Mouse (Mus musculus): ENCODE measurements around the gene Rbm26.

The Rbm26 gene

GRCm38 (mm10) chr14:105177238-105177693, at the start of gene Rbm26:
Rbm26 (minus strand) TSS chr14:105177327.
- peak; percentile 96 for DNase-seq (ENCODE audit: low spot score in 2 of 2)

- no peak for DNase-seq (ENCODE audit: low spot score in 2 of 2)
Observed at GRCm38 (mm10) chr14:105225790-105226189, 48.7 kb upstream of the Rbm26 start.

DNA sequence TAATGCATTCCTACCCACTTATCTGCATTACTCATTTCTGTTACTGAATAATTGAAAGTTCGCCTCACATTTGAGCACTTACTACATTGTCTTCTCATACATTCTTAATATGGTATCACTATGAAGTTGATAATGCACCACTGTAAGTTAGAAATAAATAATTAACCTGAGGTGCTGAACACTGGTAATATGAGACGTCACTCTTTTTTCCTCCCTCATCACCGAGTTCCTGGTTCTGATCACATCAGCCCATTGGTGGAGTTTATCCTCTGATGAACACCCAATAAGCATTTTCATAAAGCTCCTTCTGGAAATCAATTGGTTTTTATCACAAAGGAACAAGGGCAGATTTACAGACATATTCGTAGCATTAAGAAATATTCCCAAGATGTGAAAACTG, 45.1 kb upstream of the Rbm26 start:
- no peak for DNase-seq (ENCODE audit: low spot score in 2 of 2)

DNA sequence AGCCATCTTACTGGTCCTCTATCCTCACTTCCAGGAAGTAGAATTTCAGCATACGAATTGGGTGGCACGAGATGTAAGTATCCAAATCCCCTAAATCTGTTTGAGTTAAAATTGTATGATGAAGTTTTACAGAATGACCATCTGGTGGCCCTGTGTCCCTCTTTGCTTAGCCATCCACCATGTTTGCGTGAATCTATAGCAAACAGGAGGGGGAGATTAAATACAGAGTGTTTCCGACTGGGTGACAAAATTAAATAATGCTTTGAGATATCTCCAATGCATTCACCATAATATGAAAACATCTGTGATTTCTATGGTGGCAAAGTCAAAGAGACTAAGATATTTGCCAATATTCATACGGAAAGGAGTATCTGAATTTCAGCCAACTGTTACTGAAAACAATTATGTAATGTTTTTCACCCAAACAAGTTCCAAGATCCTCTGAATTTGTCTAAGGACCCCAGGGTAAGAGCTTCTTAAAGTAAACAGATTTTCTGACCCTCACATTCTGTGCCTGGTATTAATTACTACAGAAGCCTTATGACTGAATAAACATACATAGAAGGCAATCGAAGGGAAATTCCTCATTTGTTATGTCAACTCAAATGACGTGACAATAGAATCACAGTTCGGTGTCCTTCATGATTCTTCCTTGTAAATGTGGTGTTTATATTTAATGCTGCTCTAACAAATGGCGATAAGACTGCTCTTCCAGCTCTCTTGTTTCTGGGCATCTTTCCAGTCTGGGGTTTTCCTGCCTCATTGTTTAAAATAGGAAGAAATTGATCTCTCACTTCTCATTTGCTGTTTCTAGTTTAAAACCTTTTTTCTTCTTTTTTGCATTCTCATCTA, 42.6 kb upstream of the Rbm26 start:
- no peak for DNase-seq (ENCODE audit: low spot score in 2 of 2)

DNA sequence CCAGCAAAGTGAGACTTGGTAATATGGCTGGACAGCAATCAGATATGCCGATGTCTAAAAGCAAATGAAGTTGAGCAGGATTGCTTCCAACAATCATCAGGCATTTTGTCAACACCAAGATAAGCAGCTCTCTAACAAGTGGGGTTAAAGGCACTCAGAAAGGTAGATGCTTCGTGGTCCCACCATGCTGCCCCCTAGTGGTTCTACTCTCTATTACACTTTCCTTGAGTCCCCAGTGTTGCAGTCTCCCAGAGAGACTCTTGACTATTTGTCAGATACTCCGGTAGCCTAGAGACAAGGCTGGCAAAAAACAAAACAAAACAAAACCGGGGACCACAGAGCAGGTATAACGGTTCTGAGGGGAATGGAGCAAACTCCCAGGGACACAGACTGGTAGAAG, 21.3 kb upstream of the Rbm26 start:
- DNase-seq (ENCODE audit: low spot score in 2 of 2), result peak in 1 of 2 experiments; percentile 34

- no peak for DNase-seq (ENCODE audit: low spot score in 2 of 2)
Observed at GRCm38 (mm10) chr14:105194682-105195081, 17.6 kb upstream of the Rbm26 start.

DNA sequence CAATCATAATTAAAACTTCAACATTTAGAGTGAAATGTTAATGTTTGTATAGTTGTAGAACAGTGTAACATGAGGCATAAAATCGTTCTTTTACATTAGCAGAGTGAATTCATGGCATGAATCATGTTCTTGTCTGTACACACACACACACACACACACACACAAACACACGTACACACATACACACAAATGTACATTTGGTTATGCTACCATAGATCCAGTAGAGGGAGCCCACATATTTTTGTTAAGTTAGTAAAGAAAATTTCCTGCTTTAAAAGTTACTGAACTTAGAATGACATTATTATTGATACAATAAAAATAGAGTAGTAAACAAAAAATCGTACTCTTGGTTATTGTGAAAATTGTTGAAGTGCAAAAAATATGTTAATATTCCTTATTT, 7.7 kb upstream of the Rbm26 start:
- DNase-seq (ENCODE audit: low spot score in 2 of 2), result no peak

- DNase-seq (ENCODE audit: low spot score in 2 of 2), result no peak
Observed at GRCm38 (mm10) chr14:105182786-105183185, 5.7 kb upstream of the Rbm26 start.

DNA sequence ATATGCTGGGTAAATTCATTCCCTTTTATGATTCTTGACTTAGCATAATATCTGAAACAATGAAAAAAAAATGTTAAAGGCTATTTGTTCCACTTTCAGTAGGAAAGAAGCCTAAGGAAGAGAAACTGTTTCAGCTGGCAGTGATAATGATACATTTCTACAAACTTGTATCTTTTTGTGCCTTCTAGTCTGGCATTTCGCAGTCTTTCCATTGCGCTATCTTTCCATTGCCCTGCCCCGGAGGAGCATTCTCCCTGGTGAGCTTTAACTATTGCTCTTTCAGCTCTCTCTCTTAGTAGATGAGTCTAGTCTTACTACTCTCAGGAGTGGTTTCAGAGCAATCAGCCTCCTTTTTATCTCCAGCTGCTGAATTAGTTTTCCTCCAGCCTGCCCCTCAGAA, 2.6 kb upstream of the Rbm26 start:
- DNase-seq (ENCODE audit: low spot score in 2 of 2), result no peak

GRCm38 (mm10) chr14:105178996-105179395, 1.9 kb upstream of the Rbm26 start:
- no peak for DNase-seq (ENCODE audit: low spot score in 2 of 2)

GRCm38 (mm10) chr14:105176381-105177168, 552 bp downstream of the Rbm26 start:
- peak in 1 of 2 experiments; percentile 62 for DNase-seq (ENCODE audit: low spot score in 2 of 2)

DNA sequence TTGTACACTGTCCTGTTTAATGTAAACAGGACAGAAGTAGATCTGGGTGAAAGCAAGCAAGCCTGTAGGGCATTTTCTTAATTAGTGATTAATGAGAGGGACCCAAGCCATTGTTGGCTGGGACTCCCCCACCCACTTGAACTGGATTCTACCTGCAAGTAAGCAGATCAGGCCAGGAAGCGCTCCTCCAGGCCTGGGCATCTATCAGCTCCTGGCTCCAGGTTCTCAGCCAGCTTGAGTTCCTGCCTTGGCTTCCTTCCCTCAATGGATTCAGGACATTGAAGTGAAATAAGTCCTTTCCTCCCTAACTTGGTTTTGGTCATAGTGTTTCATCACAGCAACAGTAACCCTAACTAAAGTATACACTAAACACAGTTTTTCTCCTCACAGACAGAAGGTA, 9.9 kb downstream of the Rbm26 start:
- DNase-seq (ENCODE audit: low spot score in 2 of 2), result no peak

DNA sequence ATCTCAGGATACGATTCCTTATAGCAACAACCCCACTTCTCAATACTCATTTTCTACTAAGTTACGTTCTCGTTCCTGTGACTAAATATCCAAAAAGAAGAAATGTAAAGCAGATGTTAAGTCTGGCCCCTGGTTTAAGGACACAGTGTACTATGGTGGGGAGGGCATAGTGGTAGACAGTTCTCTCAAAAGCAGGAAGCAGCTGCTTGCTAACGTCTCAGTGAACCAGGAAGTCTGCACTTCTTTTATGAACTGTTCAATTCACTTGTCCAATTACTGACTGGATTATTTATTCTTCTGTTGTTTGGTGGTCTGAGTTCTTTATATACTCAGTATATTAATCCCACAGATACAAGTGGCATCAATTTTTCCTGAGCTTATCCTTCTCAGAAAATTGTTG, 12.3 kb downstream of the Rbm26 start:
- DNase-seq (ENCODE audit: low spot score in 2 of 2), result no peak

- no peak for DNase-seq (ENCODE audit: low spot score in 2 of 2)
Observed at GRCm38 (mm10) chr14:105161334-105161733, 15.8 kb downstream of the Rbm26 start.

DNA sequence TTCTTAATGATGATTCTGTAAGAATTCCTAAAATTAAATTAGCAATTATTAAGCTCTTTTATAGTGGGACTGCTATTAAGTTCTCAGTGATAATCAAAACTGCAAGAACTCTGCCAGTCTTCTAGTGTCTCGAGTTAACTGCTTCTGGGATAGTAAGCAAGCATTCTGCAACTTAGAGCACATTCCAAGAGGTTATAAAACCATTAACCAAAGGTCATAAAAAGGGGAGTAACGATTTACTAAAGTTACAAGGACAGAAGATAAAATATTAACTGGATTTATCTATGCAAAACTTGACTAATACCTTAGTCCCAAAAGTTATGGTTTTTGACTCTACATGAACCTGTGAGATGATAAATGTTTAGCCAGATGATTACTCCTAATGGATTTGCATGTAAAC, 18.6 kb downstream of the Rbm26 start:
- no peak for DNase-seq (ENCODE audit: low spot score in 2 of 2)

- no peak for DNase-seq (ENCODE audit: low spot score in 2 of 2)
Observed at GRCm38 (mm10) chr14:105134076-105134475, 43.1 kb downstream of the Rbm26 start.

DNA sequence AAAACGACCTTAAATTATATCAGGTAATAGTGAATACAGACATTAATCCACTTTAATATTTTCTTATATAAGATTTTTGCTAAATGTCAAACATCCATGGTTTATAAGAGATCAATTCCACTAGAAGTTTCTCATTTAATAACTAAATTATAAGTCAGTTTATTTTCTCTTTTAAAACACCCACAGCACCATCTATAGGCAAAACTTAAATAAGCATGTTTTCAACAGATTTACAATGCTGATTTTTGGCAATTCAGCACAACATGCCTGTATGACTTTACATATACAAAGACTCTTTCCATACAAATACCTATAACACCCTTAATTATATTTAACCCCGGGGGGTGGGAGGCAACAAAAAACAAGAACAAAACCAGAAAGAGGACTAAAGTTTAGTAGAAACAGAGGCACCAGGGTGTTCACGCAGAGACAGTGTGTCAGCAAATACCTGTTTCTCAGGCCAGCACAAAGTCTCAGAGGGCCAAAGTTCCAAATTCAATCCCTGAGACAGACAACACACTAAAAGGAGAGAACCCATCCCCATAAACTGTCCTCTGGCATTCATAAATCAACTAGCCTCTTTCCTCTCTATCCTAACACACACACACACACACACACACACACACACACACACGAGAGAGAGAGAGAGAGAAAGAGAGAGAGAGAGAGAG, 49.3 kb downstream of the Rbm26 start:
- DNase-seq (ENCODE audit: low spot score in 2 of 2), result no peak

GRCm38 (mm10) chr14:105124513-105124912, 52.6 kb downstream of the Rbm26 start:
- no peak for DNase-seq (ENCODE audit: low spot score in 2 of 2)

- DNase-seq (ENCODE audit: low spot score in 2 of 2), result no peak
Observed at GRCm38 (mm10) chr14:105115402-105115801, 61.7 kb downstream of the Rbm26 start.

DNA sequence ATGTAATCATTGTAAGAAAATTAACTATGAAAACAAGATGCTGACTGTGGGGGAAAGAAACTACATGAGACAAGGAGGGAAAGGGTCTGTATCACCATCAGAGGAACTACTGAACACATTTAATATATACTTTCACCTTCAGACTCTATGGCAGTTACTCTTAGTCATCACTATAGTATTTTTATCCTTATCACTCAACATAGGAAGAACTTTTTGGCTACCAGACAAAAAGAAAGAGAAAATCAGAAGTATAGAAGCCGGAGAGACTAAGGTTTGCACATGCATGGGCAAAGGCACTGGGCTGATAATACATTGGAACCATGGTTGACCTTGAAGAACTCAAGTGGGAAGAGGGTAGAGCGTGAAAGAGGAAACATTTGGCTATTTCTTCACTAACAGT, 70.9 kb downstream of the Rbm26 start:
- no peak for DNase-seq (ENCODE audit: low spot score in 2 of 2)

DNA sequence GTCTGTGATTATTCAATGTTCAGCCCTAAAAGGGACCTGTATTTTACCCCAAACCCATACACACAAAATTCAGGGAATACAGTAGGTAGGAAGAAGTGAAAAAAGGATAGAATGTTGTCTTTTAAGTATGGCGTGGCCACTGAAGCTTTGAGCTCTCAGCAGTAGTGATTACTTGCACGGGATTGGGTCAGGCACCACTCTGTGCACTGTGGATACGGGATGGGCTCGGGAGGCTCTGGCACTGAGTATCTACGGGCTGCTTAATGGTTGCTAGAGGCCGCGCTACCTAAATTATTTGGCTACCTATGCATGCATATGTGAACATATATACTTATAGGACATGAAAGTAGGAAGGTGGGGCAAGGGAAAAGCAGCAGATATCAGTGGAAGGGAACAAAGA, 78.3 kb downstream of the Rbm26 start:
- DNase-seq (ENCODE audit: low spot score in 2 of 2), result no peak

DNA sequence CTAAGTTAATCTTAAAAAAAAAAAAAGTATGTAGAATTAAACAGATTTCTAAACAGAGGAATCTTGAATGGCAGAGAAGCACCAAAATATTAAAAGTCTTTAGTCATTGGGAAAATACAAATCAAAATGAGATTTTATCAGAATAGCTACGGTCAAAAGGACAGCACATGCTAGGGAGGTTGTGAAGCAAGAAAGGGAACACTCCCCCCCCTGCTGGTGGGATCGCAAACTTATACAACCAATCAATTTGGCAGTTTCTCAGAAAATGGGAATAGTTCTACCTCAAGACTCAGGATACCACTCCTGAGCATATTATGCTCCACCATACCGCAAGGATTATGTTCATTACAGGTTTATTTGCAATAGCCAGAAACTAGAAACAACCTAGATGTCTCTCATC, 80.9 kb downstream of the Rbm26 start:
- DNase-seq (ENCODE audit: low spot score in 2 of 2), result peak in 1 of 2 experiments; percentile 36

Measured in spleen, postnatal 10 days (tissue).